Mouse (Mus musculus) retina, postnatal 1 day (tissue): ENCODE measurements around the gene Hoxd1.

Experiments used
- DNase-seq: peaks from one replicate; pipeline ENCODE4 v3.0.0-alpha.2; 2012

Gene Hoxd1

GRCm38 (mm10) chr2:74733317-74733661, 29.5 kb upstream of the Hoxd1 start:
- DNase-seq = peak; percentile 46

GRCm38 (mm10) chr2:74733765-74734164, 29.0 kb upstream of the Hoxd1 start:
- no peak for DNase-seq

- peak; percentile 42 for DNase-seq
These were observed 28.3 kb upstream of the Hoxd1 start for GRCm38 (mm10) chr2:74734451-74734850.

- DNase-seq = no peak
These were observed 27.6 kb upstream of the Hoxd1 start for GRCm38 (mm10) chr2:74734996-74735811.

GRCm38 (mm10) chr2:74735851-74736687, 26.7 kb upstream of the Hoxd1 start:
- no peak for DNase-seq

GRCm38 (mm10) chr2:74736688-74737577, 25.8 kb upstream of the Hoxd1 start:
- no peak for DNase-seq

- no peak for DNase-seq
These were observed 25.2 kb upstream of the Hoxd1 start for GRCm38 (mm10) chr2:74737578-74738070.

- DNase-seq = no peak
These were observed 23.9 kb upstream of the Hoxd1 start for GRCm38 (mm10) chr2:74738623-74739475.

GRCm38 (mm10) chr2:74739476-74739800, 23.3 kb upstream of the Hoxd1 start:
- DNase-seq = no peak

- DNase-seq = no peak
These were observed 22.9 kb upstream of the Hoxd1 start for GRCm38 (mm10) chr2:74739869-74740268.

- DNase-seq = peak; percentile 48
These were observed 22.3 kb upstream of the Hoxd1 start for GRCm38 (mm10) chr2:74740311-74741091.

- DNase-seq = no peak
These were observed 21.4 kb upstream of the Hoxd1 start for GRCm38 (mm10) chr2:74741252-74741978.

GRCm38 (mm10) chr2:74741979-74742277, 20.9 kb upstream of the Hoxd1 start:
- no peak for DNase-seq

- DNase-seq = no peak
These were observed 17.1 kb upstream of the Hoxd1 start for GRCm38 (mm10) chr2:74745540-74746297.

GRCm38 (mm10) chr2:74746298-74746921, 16.4 kb upstream of the Hoxd1 start:
- no peak for DNase-seq

- DNase-seq = no peak
These were observed 15.8 kb upstream of the Hoxd1 start for GRCm38 (mm10) chr2:74747006-74747405.

GRCm38 (mm10) chr2:74747661-74748141, 15.1 kb upstream of the Hoxd1 start:
- no peak for DNase-seq

- no peak for DNase-seq
These were observed 14.3 kb upstream of the Hoxd1 start for GRCm38 (mm10) chr2:74748436-74748995.
